Mouse (Mus musculus) E14TG2a.4 (cell line): ENCODE data around the gene Cnksr1.

Source experiments
- H3K27me3 ChIP-seq: 2 replicates; pipeline ENCODE4 v1.6.1; 2014; ENCODE audit warnings: low read length, control low read depth; ENCODE audit not compliant: insufficient read depth
- H3K36me3 ChIP-seq: 2 replicates; pipeline ENCODE4 v1.6.1; 2014; ENCODE audit warnings: low read length, control low read depth; ENCODE audit not compliant: insufficient read depth
- H3K4me1 ChIP-seq: replicated peaks from 2 replicates; pipeline ENCODE4 v1.6.1; 2014; ENCODE audit warnings: low read depth, low read length, control low read depth
- H3K4me3 ChIP-seq: replicated peaks from 2 replicates; pipeline ENCODE4 v1.5.1; 2014; ENCODE audit warnings: mild to moderate bottlenecking, low read length
- H3K9me3 ChIP-seq: 2 replicates; pipeline ENCODE4 v1.6.1; 2014; ENCODE audit warnings: low read length, control low read depth
- CTCF ChIP-seq: conservative IDR thresholded peaks from 2 replicates; pipeline ENCODE4 v1.5.1; 2014; ENCODE audit warnings: low read length
- NANOG ChIP-seq: IDR thresholded peaks from 2 replicates; pipeline ENCODE4 v1.6.1; 2014; ENCODE audit warnings: borderline replicate concordance, low read length, mixed read lengths
- POU5F1 ChIP-seq: IDR thresholded peaks from 2 replicates; pipeline ENCODE4 v1.6.1; 2014; ENCODE audit warnings: low read length, borderline replicate concordance

Gene Cnksr1

GRCm38 (mm10) chr4:134249651-134250050 is 11.5 kb upstream of the Cnksr1 start:
- Histone ChIP-seq H3K4me1 (peaks cover 82% of the 10 kb centered on the region), H3K27me3 (peaks cover 78% of the 10 kb centered on the region), H3K36me3 (peaks cover under 1% of the 10 kb centered on the region; the same call in 1 of the 2 replicates), H3K9me3 (no peaks in the 10 kb centered on the region), H3K4me3 (peak overlapping the region; percentile 78)
- no peak for TF ChIP-seq POU5F1
- no peak for TF ChIP-seq NANOG

DNA sequence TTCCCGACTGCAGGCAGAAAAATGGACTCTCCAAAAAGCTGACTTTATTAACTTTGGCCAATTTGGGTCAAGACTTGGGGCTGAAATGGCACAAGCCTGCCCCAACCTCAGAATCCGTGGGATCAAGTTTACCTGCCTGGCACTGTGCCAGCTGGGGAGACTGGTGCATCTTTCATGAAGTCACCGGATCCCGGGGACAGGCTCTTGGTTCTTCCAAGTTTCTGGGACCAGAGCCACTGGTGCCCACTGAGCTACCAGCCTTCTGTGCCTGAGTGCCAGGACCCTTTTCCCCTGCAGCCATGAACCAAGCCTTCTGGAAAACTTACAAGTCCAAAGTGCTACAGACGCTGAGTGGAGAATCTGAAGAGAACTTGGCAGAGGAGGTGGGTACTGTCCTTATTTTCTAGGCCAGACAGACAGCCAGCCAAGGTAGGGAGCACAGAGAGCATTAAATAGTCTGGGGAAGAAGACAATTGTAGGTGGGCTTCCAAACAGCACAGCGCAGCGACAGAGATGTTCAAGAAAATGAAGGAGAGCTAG is 8.6 kb upstream of the Cnksr1 start, which contains the start of gene Gm30191:
Gene Gm30191, plus strand, starts transcription at position 217 of the 540 bp plus-strand sequence.
- peaks cover 72% of the 10 kb centered on the region for H3K4me1 ChIP-seq
- H3K9me3 ChIP-seq = no peaks in the 10 kb centered on the region
- H3K4me3 ChIP-seq = peak within 1 kb of the TSS; percentile 90
- H3K27me3 ChIP-seq = peaks cover 56% of the 10 kb centered on the region
- TF ChIP-seq NANOG (no peak), POU5F1 (no peak), CTCF (no peak)
- peaks cover 23% of the 10 kb centered on the region for H3K36me3 ChIP-seq

DNA sequence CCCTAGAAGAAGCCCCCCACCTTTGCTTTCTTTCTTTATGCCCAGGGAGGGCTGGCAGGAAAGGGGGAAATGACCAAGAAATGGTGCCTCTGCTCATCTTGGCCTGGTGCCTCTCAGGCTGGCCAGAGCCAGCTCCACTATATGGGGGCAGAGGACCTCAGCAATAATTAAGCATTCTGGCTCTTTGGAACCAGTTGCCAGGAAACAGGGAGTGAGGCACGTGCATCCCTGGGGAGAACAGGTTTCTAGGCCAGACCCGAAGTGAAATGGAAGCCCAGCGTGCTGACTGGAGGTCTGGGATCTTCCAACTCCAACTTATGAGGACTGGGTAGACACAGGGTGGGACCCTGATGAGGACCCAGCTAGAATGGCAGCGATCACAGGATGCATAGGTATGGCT is 8.1 kb upstream of the Cnksr1 start:
- peak overlapping the region; percentile 90; the same call in 1 of the 2 replicates for H3K4me3 ChIP-seq
- peaks cover 23% of the 10 kb centered on the region for H3K36me3 ChIP-seq
- no peak for TF ChIP-seq NANOG
- TF ChIP-seq CTCF = no peak
- TF ChIP-seq POU5F1 = no peak
- peaks cover 69% of the 10 kb centered on the region for H3K4me1 ChIP-seq
- H3K27me3 ChIP-seq = peaks cover 51% of the 10 kb centered on the region
- no peaks in the 10 kb centered on the region for H3K9me3 ChIP-seq

- H3K4me3 ChIP-seq = peak within 1 kb of the TSS; percentile 90
- peaks cover 23% of the 10 kb centered on the region for H3K36me3 ChIP-seq
- peaks cover 41% of the 10 kb centered on the region for H3K27me3 ChIP-seq
- H3K4me1 ChIP-seq = peaks cover 60% of the 10 kb centered on the region
- TF ChIP-seq POU5F1 = no peak
- no peak for TF ChIP-seq NANOG
- peak; percentile 48 for TF ChIP-seq CTCF
- no peaks in the 10 kb centered on the region for H3K9me3 ChIP-seq
These were observed 7.1 kb upstream of the Cnksr1 start, which contains the start of gene Zfp593 for GRCm38 (mm10) chr4:134245148-134245843. TSS of gene Zfp593 (minus strand) at chr4:134245592.

GRCm38 (mm10) chr4:134243516-134244250 is 5.5 kb upstream of the Cnksr1 start, which contains the start of gene E130218I03Rik:
TSS of gene E130218I03Rik (plus strand) at chr4:134243662.
- H3K27me3 ChIP-seq = peaks cover 29% of the 10 kb centered on the region
- no peak for TF ChIP-seq NANOG
- TF ChIP-seq POU5F1 = no peak
- no peak for TF ChIP-seq CTCF
- peaks cover 49% of the 10 kb centered on the region for H3K4me1 ChIP-seq
- peaks cover 23% of the 10 kb centered on the region for H3K36me3 ChIP-seq
- H3K9me3 ChIP-seq = no peaks in the 10 kb centered on the region
- peak within 1 kb of the TSS; percentile 90 for H3K4me3 ChIP-seq

DNA sequence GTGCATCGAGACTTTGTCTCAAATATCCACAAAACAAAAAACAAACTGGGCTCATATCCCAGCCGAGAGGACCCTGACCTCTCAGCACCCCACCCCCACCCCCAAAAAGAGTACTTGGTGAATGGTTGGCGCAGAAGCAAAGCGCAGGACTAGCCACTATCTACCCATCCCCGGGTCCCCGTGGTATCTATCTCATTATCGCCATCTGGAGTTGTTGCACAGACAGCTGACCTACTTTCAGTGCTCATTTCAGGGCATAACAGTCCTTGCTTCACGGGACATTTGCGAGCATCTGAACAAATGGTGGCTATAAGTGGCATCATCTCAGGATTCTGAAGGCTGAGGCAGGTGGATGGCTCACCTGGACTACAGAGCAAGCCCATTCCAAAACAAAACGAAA is 487 bp upstream of the Cnksr1 start:
- Histone ChIP-seq H3K4me1 (peaks cover 28% of the 10 kb centered on the region), H3K9me3 (no peaks in the 10 kb centered on the region), H3K27me3 (peaks cover 43% of the 10 kb centered on the region), H3K36me3 (peaks cover 12% of the 10 kb centered on the region), H3K4me3 (peak overlapping the region; percentile 76)
- TF ChIP-seq NANOG (no peak), CTCF (no peak), POU5F1 (no peak)

- Histone ChIP-seq H3K4me1 (peaks cover 28% of the 10 kb centered on the region), H3K27me3 (peaks cover 52% of the 10 kb centered on the region), H3K4me3 (peak overlapping the region; percentile 76), H3K9me3 (no peaks in the 10 kb centered on the region), H3K36me3 (peaks cover 3% of the 10 kb centered on the region; the same call in 1 of the 2 replicates)
- TF ChIP-seq CTCF (no peak), NANOG (no peak), POU5F1 (no peak)
These were observed 469 bp downstream of the Cnksr1 start for GRCm38 (mm10) chr4:134237582-134238278.

DNA sequence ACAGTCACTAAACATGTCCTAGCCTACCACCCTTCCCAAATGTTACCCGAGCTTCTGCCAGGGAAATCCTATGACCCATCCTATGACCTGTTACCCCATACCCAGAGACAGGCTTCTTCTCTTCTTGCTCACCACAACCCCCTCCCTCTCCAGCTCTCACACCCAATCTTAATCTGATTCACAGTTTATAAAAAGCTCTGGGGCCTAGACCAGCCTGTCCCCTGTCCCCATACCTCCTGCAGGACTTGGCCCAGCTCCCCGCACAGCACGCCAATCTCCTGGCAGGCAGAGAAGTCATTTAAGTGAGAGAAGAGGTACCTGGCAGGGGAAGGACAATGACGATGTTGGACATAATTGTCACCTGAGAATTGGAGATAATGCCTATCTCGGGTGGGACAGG is 3.3 kb downstream of the Cnksr1 start:
- no peak for TF ChIP-seq CTCF
- TF ChIP-seq NANOG = no peak
- no peak for TF ChIP-seq POU5F1
- Histone ChIP-seq H3K4me1 (peaks cover 47% of the 10 kb centered on the region), H3K4me3 (no peak overlapping the region), H3K9me3 (no peaks in the 10 kb centered on the region), H3K27me3 (peaks cover 73% of the 10 kb centered on the region), H3K36me3 (no peaks in the 10 kb centered on the region)
